Mouse (Mus musculus): ENCODE data around the gene Rrnad1. TPM values are rescaled to one million over a fixed set of nuclear protein-coding genes. Genes with fewer than 3 reads are reported as not detected.

Gene Rrnad1
- polyA plus RNA-seq, 1 experiment from 2014 or later, result 15.8 TPM

DNA sequence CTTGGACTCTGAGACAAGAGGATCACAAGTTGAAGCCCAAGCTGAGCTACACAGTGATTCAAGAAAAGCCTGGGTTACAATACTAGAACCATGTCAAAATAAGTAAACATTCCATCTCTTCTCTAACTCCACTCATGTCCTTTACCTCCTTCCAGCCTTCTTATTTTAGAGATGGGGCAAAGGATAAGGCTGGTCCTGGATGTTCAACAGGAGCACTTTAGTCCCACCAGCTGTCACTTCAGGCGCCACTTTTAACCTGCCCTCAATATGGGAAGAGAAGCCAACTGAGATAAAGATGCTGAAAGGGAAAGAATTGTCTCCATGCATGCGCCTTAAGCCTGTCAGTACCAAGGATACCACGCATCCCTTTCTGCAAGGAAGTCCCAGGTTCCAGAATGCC, 46.2 kb downstream of the Rrnad1 start:
- Histone ChIP-seq H3K9me3 (ENCODE audit: control insufficient read depth, low read length) (0 out of 2 replicates have a peak, but pooled peaks cover 4% of the 10 kb centered on the region), H3K27me3 (ENCODE audit: control insufficient read depth, insufficient read depth, low read length) (no peaks in the 10 kb centered on the region), H3K4me3 (replicated peaks; ENCODE audit: low read length) (peak overlapping the region; percentile 85), H3K4me1 (replicated peaks; ENCODE audit: control insufficient read depth, insufficient read depth, low read length) (peaks cover 21% of the 10 kb centered on the region), H3K27ac (no peak overlapping the region), H3K9ac (peak overlapping the region; percentile 90), H3K36me3 (replicated peaks; ENCODE audit: control insufficient read depth, insufficient read depth) (peaks cover 18% of the 10 kb centered on the region), H3K4me2 (replicated peaks) (peak overlapping the region; percentile 67)
- 7% methylated on average over 3 of the region's 3 CpGs for WGBS
- ATAC-seq (ENCODE audit: low FRiP score), result no peak
- DNase-seq (ENCODE audit: low spot score), result no peak

DNA sequence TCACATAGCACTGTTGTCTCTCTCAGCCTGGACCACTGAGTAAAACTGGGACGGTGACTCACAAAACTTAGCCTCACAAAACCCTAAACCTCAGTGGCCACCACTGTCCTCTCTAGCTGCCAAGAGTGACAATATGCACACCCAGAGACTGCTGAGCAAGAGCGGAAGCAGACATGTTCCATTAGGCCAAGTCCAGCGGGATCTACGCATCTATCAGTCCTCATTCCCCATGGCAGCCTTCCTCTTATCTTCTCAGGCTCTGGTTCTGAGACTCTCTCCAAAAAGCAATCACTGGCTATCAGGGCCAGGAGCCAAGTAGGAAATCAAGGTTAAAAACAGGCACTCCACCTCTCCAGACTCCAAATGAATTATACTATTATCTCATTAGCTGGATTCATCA, 52.8 kb downstream of the Rrnad1 start:
- H3K9ac ChIP-seq, result no peak overlapping the region
- no peak overlapping the region for H3K4me3 ChIP-seq (replicated peaks; ENCODE audit: low read length)
- WGBS, result 92% methylated on average over 4 of the region's 4 CpGs
- no peak overlapping the region for H3K4me2 ChIP-seq (replicated peaks)
- no peaks in the 10 kb centered on the region for H3K9me3 ChIP-seq (ENCODE audit: control insufficient read depth, low read length)
- DNase-seq (ENCODE audit: low spot score), result no peak
- ATAC-seq (ENCODE audit: low FRiP score), result no peak
- H3K27me3 ChIP-seq (ENCODE audit: control insufficient read depth, insufficient read depth, low read length), result no peaks in the 10 kb centered on the region
- peaks cover 23% of the 10 kb centered on the region for H3K36me3 ChIP-seq (replicated peaks; ENCODE audit: control insufficient read depth, insufficient read depth)
- no peak overlapping the region for H3K27ac ChIP-seq
- 0 out of 2 replicates have a peak, but pooled peaks cover 3% of the 10 kb centered on the region for H3K4me1 ChIP-seq (replicated peaks; ENCODE audit: control insufficient read depth, insufficient read depth, low read length)

Other genes with a start within 250 kb of the Rrnad1 start
- 0.54 and 0.89 TPM in 2 replicates for gene Lrrc71, start 182.1 kb downstream of the Rrnad1 start, polyA plus RNA-seq (2014; fragmentation: Nextera tagmentation; extraction: Ambion mirVana)
- 1.7 and 4.3 TPM in 2 replicates for gene Ntrk1, start 135.6 kb downstream of the Rrnad1 start, polyA plus RNA-seq (2014; fragmentation: Nextera tagmentation; extraction: Ambion mirVana)
- 0.52 and 1.3 TPM in 2 replicates for gene Insrr, start 133.8 kb downstream of the Rrnad1 start, polyA plus RNA-seq (2014; fragmentation: Nextera tagmentation; extraction: Ambion mirVana)
- gene Pear1, start 106.4 kb downstream of the Rrnad1 start, polyA plus RNA-seq (2014; fragmentation: Nextera tagmentation; extraction: Ambion mirVana), result 9.9 and 10.2 TPM in 2 replicates
- not detected in 2 replicates for gene Sh2d2a, start 84.0 kb downstream of the Rrnad1 start, polyA plus RNA-seq (2014; fragmentation: Nextera tagmentation; extraction: Ambion mirVana)
- gene Prcc, start 45.1 kb downstream of the Rrnad1 start, polyA plus RNA-seq (2014; fragmentation: Nextera tagmentation; extraction: Ambion mirVana), result 15.5 and 17.2 TPM in 2 replicates
- gene Hdgf, start 24.4 kb downstream of the Rrnad1 start, polyA plus RNA-seq (2014; fragmentation: Nextera tagmentation; extraction: Ambion mirVana), result 163 and 179 TPM in 2 replicates
- 50.0 and 53.5 TPM in 2 replicates for gene Mrpl24, start 11.2 kb downstream of the Rrnad1 start, polyA plus RNA-seq (2014; fragmentation: Nextera tagmentation; extraction: Ambion mirVana)
- 17.0 and 18.5 TPM in 2 replicates for gene Isg20l2, start 403 bp downstream of the Rrnad1 start, polyA plus RNA-seq (2014; fragmentation: Nextera tagmentation; extraction: Ambion mirVana)
- 48.7 and 56.4 TPM in 2 replicates for gene Crabp2, start 17.9 kb upstream of the Rrnad1 start, polyA plus RNA-seq (2014; fragmentation: Nextera tagmentation; extraction: Ambion mirVana)
- gene Nes, start 40.4 kb upstream of the Rrnad1 start, polyA plus RNA-seq (2014; fragmentation: Nextera tagmentation; extraction: Ambion mirVana), result 20.5 and 20.7 TPM in 2 replicates
- 89.1 and 99.3 TPM in 2 replicates for gene Bcan, start 69.5 kb upstream of the Rrnad1 start, polyA plus RNA-seq (2014; fragmentation: Nextera tagmentation; extraction: Ambion mirVana)
- 0.41 and 0.67 TPM in 2 replicates for gene Hapln2, start 96.9 kb upstream of the Rrnad1 start, polyA plus RNA-seq (2014; fragmentation: Nextera tagmentation; extraction: Ambion mirVana)
- 29.8 and 30.4 TPM in 2 replicates for gene Gpatch4, start 112.4 kb upstream of the Rrnad1 start, polyA plus RNA-seq (2014; fragmentation: Nextera tagmentation; extraction: Ambion mirVana)
- gene Naxe, start 127.8 kb upstream of the Rrnad1 start, polyA plus RNA-seq (2014; fragmentation: Nextera tagmentation; extraction: Ambion mirVana), result 152 and 167 TPM in 2 replicates
- gene Ttc24, start 147.6 kb upstream of the Rrnad1 start, polyA plus RNA-seq (2014; fragmentation: Nextera tagmentation; extraction: Ambion mirVana), result not detected in 2 replicates
- 2.4 and 3.1 TPM in 2 replicates for gene Iqgap3, start 151.3 kb upstream of the Rrnad1 start, polyA plus RNA-seq (2014; fragmentation: Nextera tagmentation; extraction: Ambion mirVana)
- 20.4 and 22.4 TPM in 2 replicates for gene Mef2d, start 211.7 kb upstream of the Rrnad1 start, polyA plus RNA-seq (2014; fragmentation: Nextera tagmentation; extraction: Ambion mirVana)

Measured in hindbrain, embryonic 14.5 days (tissue).